Mouse (Mus musculus): ENCODE measurements at regions not wholly inside any gene's neighbourhood (a gene's known extent, or its start where the extent isn't known, plus 50 kb on each side); places are given as distances from the start of the nearest gene placed in this dataset.

DNA sequence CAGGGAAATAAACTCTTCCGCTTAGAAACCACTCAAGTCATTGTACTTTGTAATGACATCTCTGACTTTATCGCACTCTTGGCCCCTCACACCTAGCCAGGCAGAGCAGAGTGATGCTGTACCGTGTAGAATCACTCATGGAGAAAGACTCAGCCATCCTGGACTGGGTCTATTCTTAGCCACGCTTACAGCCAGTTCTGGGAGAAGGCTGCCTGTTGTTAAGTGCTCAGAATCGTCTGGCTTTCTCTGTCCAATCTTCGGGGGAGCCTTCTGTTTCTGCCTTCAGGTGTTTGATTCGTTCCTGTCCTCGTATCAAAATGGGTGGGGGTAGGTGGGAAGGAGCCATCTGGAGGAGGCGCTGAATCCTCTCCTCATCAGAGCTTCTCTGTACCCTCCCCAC is 468.0 kb downstream of the Zfp536 start:
- no peak for ATAC-seq (ENCODE audit: insufficient number of reproducible peaks, low FRiP score, low TSS enrichment, low read depth)
- H3K4me2 ChIP-seq (ENCODE audit: low read depth, severe bottlenecking): no peak overlapping the region
- no peak overlapping the region for H3K4me3 ChIP-seq (ENCODE audit: low read depth, low read length)
- H3K27me3 ChIP-seq (ENCODE audit: control insufficient read depth, insufficient read depth, low read length): no peaks in the 10 kb centered on the region
- H3K9me3 ChIP-seq (ENCODE audit: control insufficient read depth, low read length): no peaks in the 10 kb centered on the region
- no peaks in the 10 kb centered on the region for H3K36me3 ChIP-seq (ENCODE audit: control insufficient read depth, insufficient read depth, low read length)
- no peak overlapping the region for H3K27ac ChIP-seq (replicated peaks; ENCODE audit: low read depth, low read length)
- no peak overlapping the region for H3K9ac ChIP-seq (ENCODE audit: low read length)
- no peaks in the 10 kb centered on the region for H3K4me1 ChIP-seq (ENCODE audit: control insufficient read depth, insufficient read depth, low read length)
- WGBS: 83% methylated on average over 9 of the region's 9 CpGs
- DNase-seq (ENCODE audit: low spot score): no peak

DNA sequence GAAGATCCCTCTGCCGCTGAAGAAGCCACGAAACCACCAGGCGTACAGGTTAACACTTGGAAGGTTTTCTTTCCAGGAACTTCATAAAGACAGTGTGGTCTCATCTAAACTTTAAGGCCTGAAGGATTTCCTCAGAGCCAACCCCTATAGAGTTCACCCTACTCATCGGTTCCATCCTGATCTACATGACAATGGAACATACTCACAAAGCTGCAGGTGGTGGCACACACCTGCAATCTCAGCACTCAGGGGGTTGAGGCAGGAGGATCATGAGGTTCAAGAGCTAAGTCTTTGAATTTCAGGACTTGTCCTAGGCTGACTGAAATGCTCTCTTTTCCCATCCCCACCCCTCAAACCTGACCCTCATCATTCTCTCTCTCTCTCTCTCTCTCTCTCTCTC is 466.2 kb downstream of the Zfp536 start:
- no peak for ATAC-seq (ENCODE audit: insufficient number of reproducible peaks, low FRiP score, low TSS enrichment, low read depth)

DNA sequence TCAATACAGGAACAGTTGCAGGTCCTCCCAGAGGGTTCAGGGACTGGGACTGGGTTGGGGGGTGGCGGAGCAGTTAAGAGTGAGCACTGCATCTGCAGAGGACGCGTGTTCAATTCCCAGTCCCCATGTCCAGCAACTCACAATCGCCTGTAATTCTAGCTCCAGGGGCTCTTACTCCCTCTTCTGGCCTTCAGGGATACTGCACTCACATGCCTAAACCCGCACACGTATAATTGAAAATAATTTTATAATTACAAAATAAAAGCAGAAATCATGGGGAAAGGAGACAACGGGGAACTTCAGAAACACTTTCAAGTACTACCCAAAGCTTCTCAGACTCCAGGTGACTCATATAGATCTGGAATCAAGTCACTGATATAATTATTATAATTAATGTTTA is 448.8 kb downstream of the Zfp536 start:
- H3K9me3 ChIP-seq (ENCODE audit: control insufficient read depth, low read length): no peaks in the 10 kb centered on the region
- ATAC-seq (ENCODE audit: insufficient number of reproducible peaks, low FRiP score, low TSS enrichment, low read depth) (no peak), DNase-seq (ENCODE audit: low spot score) (no peak)
- no peaks in the 10 kb centered on the region for H3K27me3 ChIP-seq (ENCODE audit: control insufficient read depth, insufficient read depth, low read length)
- H3K4me2 ChIP-seq (ENCODE audit: low read depth, severe bottlenecking): no peak overlapping the region
- H3K36me3 ChIP-seq (ENCODE audit: control insufficient read depth, insufficient read depth, low read length): no peaks in the 10 kb centered on the region
- no peak overlapping the region for H3K27ac ChIP-seq (replicated peaks; ENCODE audit: low read depth, low read length)
- no peak overlapping the region for H3K4me3 ChIP-seq (ENCODE audit: low read depth, low read length)
- no peak overlapping the region for H3K9ac ChIP-seq (ENCODE audit: low read length)
- 90% methylated on average over 7 of the region's 7 CpGs for WGBS
- H3K4me1 ChIP-seq (ENCODE audit: control insufficient read depth, insufficient read depth, low read length): peaks cover 3% of the 10 kb centered on the region; the same call in 1 of the 2 replicates

More for the DNA sequence above, 466.2 kb downstream of the Zfp536 start:
- no peaks in the 10 kb centered on the region for H3K4me1 ChIP-seq (ENCODE audit: control insufficient read depth, insufficient read depth, low read length)
- no peak overlapping the region for H3K9ac ChIP-seq (ENCODE audit: low read length)
- H3K36me3 ChIP-seq (ENCODE audit: control insufficient read depth, insufficient read depth, low read length): no peaks in the 10 kb centered on the region
- DNase-seq (ENCODE audit: low spot score): no peak
- no peak overlapping the region for H3K4me3 ChIP-seq (ENCODE audit: low read depth, low read length)
- H3K27ac ChIP-seq (replicated peaks; ENCODE audit: low read depth, low read length): no peak overlapping the region
- H3K27me3 ChIP-seq (ENCODE audit: control insufficient read depth, insufficient read depth, low read length): no peaks in the 10 kb centered on the region
- WGBS: 84% methylated on average over 4 of the region's 4 CpGs
- H3K9me3 ChIP-seq (ENCODE audit: control insufficient read depth, low read length): no peaks in the 10 kb centered on the region
- H3K4me2 ChIP-seq (ENCODE audit: low read depth, severe bottlenecking): no peak overlapping the region

DNA sequence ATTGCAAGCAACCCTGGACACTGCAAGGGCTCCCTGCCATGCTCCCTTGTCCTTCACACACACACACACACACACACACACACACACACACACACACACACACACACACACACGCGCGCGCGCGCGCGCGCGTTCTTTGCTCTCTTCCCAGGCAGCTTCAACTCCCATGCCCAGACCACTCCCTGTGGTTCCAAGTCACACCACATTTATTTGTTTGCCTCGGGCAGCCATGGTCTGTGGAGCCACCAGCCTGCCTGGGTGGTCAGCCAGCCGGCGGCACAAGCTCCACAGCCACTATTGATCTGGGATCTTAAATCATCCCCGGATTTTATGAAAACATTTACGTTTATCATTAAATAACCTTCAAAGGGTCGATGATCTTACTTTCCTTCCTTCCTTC is 440.0 kb downstream of the Zfp536 start:
- no peak overlapping the region for H3K4me3 ChIP-seq (ENCODE audit: low read depth, low read length)
- no peaks in the 10 kb centered on the region for H3K9me3 ChIP-seq (ENCODE audit: control insufficient read depth, low read length)
- H3K27ac ChIP-seq (replicated peaks; ENCODE audit: low read depth, low read length): no peak overlapping the region
- WGBS: 51% methylated on average over 16 of the region's 16 CpGs
- H3K27me3 ChIP-seq (ENCODE audit: control insufficient read depth, insufficient read depth, low read length): no peaks in the 10 kb centered on the region
- H3K36me3 ChIP-seq (ENCODE audit: control insufficient read depth, insufficient read depth, low read length): no peaks in the 10 kb centered on the region
- DNase-seq (ENCODE audit: low spot score) (peak; percentile 57), ATAC-seq (ENCODE audit: insufficient number of reproducible peaks, low FRiP score, low TSS enrichment, low read depth) (no peak)
- no peak overlapping the region for H3K9ac ChIP-seq (ENCODE audit: low read length)
- H3K4me2 ChIP-seq (ENCODE audit: low read depth, severe bottlenecking): no peak overlapping the region
- peaks cover 26% of the 10 kb centered on the region for H3K4me1 ChIP-seq (ENCODE audit: control insufficient read depth, insufficient read depth, low read length)

DNA sequence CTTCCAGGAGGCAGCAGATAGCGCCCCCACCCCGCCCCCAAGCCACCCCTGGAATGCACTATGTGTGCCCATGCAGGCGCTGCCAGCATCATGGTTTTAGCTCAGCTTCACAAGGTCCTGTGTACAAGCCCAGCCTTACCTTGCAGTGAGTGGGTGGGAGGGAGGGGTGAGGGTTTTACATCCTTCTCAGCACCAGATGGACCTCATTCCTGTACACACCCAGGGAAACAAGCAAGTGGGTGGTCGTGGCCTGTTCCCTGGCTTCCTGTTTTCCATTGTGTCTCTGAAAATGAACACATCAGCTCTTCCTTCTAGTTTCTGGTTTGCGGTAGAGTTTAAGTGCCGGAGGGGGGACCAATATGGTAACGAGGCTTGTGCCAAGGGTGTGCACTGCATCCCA is 438.2 kb downstream of the Zfp536 start:
- 0 out of 2 replicates have a peak overlapping the region, but pooled peaks have one; percentile 38 for H3K27ac ChIP-seq (replicated peaks; ENCODE audit: low read depth, low read length)
- ATAC-seq (ENCODE audit: insufficient number of reproducible peaks, low FRiP score, low TSS enrichment, low read depth) (no peak), DNase-seq (ENCODE audit: low spot score) (peak; percentile 53)
- no peaks in the 10 kb centered on the region for H3K27me3 ChIP-seq (ENCODE audit: control insufficient read depth, insufficient read depth, low read length)
- no peak overlapping the region for H3K4me2 ChIP-seq (ENCODE audit: low read depth, severe bottlenecking)
- H3K9me3 ChIP-seq (ENCODE audit: control insufficient read depth, low read length): no peaks in the 10 kb centered on the region
- H3K4me3 ChIP-seq (ENCODE audit: low read depth, low read length): no peak overlapping the region
- H3K4me1 ChIP-seq (ENCODE audit: control insufficient read depth, insufficient read depth, low read length): peaks cover 31% of the 10 kb centered on the region
- WGBS: 36% methylated on average over 7 of the region's 7 CpGs
- no peak overlapping the region for H3K9ac ChIP-seq (ENCODE audit: low read length)
- H3K36me3 ChIP-seq (ENCODE audit: control insufficient read depth, insufficient read depth, low read length): no peaks in the 10 kb centered on the region

DNA sequence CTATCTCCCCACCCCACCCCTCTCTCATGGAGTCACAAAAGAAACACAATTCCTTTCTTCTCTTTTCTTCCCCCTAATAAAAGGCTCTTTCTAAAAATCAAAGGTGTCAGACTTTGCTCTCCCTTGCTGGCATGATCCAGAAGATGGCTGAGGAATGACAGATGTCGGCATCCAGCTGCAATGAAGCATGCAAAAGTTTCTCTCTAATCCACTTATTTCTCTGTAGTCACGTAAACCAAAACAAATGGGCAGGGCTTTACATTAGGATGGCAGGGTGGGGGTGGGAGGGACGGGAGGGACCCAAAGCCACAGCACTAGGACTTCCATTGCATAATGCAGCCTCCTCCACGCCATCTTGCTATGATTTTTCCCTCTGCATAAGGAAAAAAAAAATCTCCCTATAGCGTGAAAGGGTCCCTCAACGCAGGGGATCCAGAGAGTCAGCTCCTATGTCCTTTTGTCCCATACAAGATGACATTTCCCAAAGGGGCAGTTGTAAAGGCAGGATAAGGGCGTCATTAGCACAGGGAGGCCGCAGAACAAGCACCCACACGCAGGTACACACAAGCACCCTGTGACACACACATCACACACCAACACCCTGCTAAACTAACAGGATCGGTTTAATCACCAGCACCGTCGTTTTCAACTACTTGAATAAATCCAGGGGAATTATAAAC is 437.1 kb downstream of the Zfp536 start:
- peak overlapping the region; percentile 62 for H3K4me2 ChIP-seq (ENCODE audit: low read depth, severe bottlenecking)
- peak overlapping the region; percentile 25 for H3K4me3 ChIP-seq (ENCODE audit: low read depth, low read length)
- 13% methylated on average over 12 of the region's 12 CpGs for WGBS
- H3K27ac ChIP-seq (replicated peaks; ENCODE audit: low read depth, low read length): peak overlapping the region; percentile 79
- H3K9ac ChIP-seq (ENCODE audit: low read length): no peak overlapping the region
- peaks cover 31% of the 10 kb centered on the region for H3K4me1 ChIP-seq (ENCODE audit: control insufficient read depth, insufficient read depth, low read length)
- ATAC-seq (ENCODE audit: insufficient number of reproducible peaks, low FRiP score, low TSS enrichment, low read depth) (no peak), DNase-seq (ENCODE audit: low spot score) (no peak)
- H3K9me3 ChIP-seq (ENCODE audit: control insufficient read depth, low read length): no peaks in the 10 kb centered on the region
- H3K36me3 ChIP-seq (ENCODE audit: control insufficient read depth, insufficient read depth, low read length): no peaks in the 10 kb centered on the region
- H3K27me3 ChIP-seq (ENCODE audit: control insufficient read depth, insufficient read depth, low read length): no peaks in the 10 kb centered on the region

DNA sequence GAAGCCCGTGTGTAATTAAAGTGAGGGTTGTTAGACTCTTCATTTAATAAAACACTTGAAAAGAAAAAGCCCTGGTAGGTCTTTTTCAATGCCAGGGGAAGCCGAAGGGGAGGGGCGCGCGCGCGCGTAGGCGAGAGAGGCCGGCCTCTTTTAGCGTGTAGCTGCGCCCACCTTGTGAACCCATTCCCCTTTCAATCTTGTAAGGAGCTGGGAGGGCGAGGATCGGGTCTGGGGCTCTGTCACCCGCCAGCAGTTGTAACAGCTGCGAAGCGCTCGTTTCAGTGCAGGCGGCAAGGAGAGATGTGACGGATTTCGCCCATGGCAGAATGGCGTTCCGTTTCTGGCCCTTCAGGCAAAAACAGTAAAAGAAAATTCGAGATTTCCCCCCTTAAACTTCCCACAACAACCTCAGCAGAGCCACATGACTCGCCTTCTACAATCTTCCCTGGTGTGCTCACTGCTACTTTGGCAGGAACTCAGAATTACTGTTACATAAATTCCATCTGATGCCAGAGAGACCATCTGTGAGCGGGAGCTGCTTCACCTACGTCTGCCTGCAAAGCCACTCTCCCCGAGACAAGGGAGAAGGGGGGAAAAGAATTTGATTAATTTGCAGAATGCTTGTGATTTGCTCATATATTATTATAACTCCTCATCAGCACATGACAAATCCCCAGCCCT is 436.4 kb downstream of the Zfp536 start:
- Histone ChIP-seq H3K4me3 (ENCODE audit: low read depth, low read length) (peak overlapping the region; percentile 25), H3K36me3 (ENCODE audit: control insufficient read depth, insufficient read depth, low read length) (no peaks in the 10 kb centered on the region), H3K9me3 (ENCODE audit: control insufficient read depth, low read length) (no peaks in the 10 kb centered on the region), H3K9ac (ENCODE audit: low read length) (peak overlapping the region; percentile 52), H3K27ac (replicated peaks; ENCODE audit: low read depth, low read length) (peak overlapping the region; percentile 79), H3K27me3 (ENCODE audit: control insufficient read depth, insufficient read depth, low read length) (no peaks in the 10 kb centered on the region), H3K4me1 (ENCODE audit: control insufficient read depth, insufficient read depth, low read length) (peaks cover 31% of the 10 kb centered on the region), H3K4me2 (ENCODE audit: low read depth, severe bottlenecking) (peak overlapping the region; percentile 62)
- 2% methylated on average over 28 of the region's 28 CpGs for WGBS
- ATAC-seq (ENCODE audit: insufficient number of reproducible peaks, low FRiP score, low TSS enrichment, low read depth): no peak
- peak; percentile 71 for DNase-seq (ENCODE audit: low spot score)

DNA sequence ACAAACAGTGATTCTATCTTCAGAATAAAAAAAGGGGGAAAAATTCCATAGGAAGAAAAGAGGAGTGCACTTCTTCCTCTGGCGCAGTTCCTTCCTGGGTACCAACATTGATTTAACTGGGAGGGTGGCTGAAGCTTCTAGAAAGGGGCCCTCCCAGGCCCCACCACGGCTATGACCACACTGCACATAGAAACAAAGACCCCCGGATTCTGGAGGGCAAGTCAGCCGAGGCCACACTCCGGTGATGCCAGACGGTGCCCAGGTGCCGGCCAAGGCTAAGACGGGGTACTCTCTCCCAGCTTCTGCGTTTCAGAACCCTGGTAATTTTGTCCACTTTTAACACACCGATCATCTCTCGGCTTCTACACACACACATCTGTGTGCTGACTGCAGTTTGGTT is 435.8 kb downstream of the Zfp536 start:
- no peaks in the 10 kb centered on the region for H3K27me3 ChIP-seq (ENCODE audit: control insufficient read depth, insufficient read depth, low read length)
- DNase-seq (ENCODE audit: low spot score): peak; percentile 69
- 21% methylated on average over 11 of the region's 11 CpGs for WGBS
- peak overlapping the region; percentile 85 for H3K27ac ChIP-seq (replicated peaks; ENCODE audit: low read depth, low read length)
- H3K4me2 ChIP-seq (ENCODE audit: low read depth, severe bottlenecking): peak overlapping the region; percentile 62
- no peaks in the 10 kb centered on the region for H3K36me3 ChIP-seq (ENCODE audit: control insufficient read depth, insufficient read depth, low read length)
- H3K4me3 ChIP-seq (ENCODE audit: low read depth, low read length): 0 out of 2 replicates have a peak overlapping the region, but pooled peaks have one; percentile 1
- ATAC-seq (ENCODE audit: insufficient number of reproducible peaks, low FRiP score, low TSS enrichment, low read depth): peak; percentile 32; the same call in 1 of the 2 replicates
- H3K9ac ChIP-seq (ENCODE audit: low read length): peak overlapping the region; percentile 45
- no peaks in the 10 kb centered on the region for H3K9me3 ChIP-seq (ENCODE audit: control insufficient read depth, low read length)
- peaks cover 31% of the 10 kb centered on the region for H3K4me1 ChIP-seq (ENCODE audit: control insufficient read depth, insufficient read depth, low read length)
